Mouse (Mus musculus) bone marrow, adult 2 months (tissue): Measurements from ENCODE around the gene Eri2. TPM values are rescaled to one million over a fixed set of nuclear protein-coding genes. Genes with fewer than 3 reads are reported as not detected.

Source experiments
- H3K27ac ChIP-seq: fragments of 200-500 bp; 2 replicates; pipeline ENCODE4 v1.5.1; 2012; ENCODE audit warnings: low read depth, mild to moderate bottlenecking, control low read depth, inconsistent platforms, low read length; ENCODE audit not compliant: control insufficient read depth, poor library complexity, insufficient read depth
- H3K4me1 ChIP-seq: fragments of 200-500 bp; 2 replicates; pipeline ENCODE4 v1.6.1; 2011; ENCODE audit warnings: low read length; ENCODE audit not compliant: control insufficient read depth, insufficient read depth
- H3K4me3 ChIP-seq: fragments of 200-500 bp; replicated peaks from 2 replicates; pipeline ENCODE3; 2011; ENCODE audit warnings: mild to moderate bottlenecking, low read depth, low read length, control low read depth; ENCODE audit not compliant: control insufficient read depth
- CTCF ChIP-seq: fragments of 200-500 bp; IDR thresholded peaks from 2 replicates; pipeline ENCODE4 v1.5.1; 2011; ENCODE audit warnings: low read length, control low read depth; ENCODE audit not compliant: control insufficient read depth, insufficient read depth
- POLR2A ChIP-seq: fragments of 200-500 bp; IDR thresholded peaks from 2 replicates; pipeline ENCODE4 v1.6.1; 2011; ENCODE audit warnings: low read depth, mild to moderate bottlenecking, control low read depth, low read length, borderline replicate concordance; ENCODE audit not compliant: control insufficient read depth
- WGBS: fragments of 180-500 bp; shearing (Covaris S2); methylation state at CpG from one replicate; pipeline ENCODE4 v1.1.7; 2018; 5-methylcytosine and 5-hydroxymethylcytosine counted together
- polyA plus RNA-seq: library from polyadenylated mRNA; stranded (reverse); fragments of >200 nt; gene quantifications from 2 replicates; pipeline ENCODE4 v1.2.4, GENCODE M21; 2011; ENCODE audit warnings: low replicate concordance; ENCODE audit not compliant: missing spikeins, insufficient read depth, insufficient read length

Eri2 gene
- polyA plus RNA-seq, 1 experiment, result 7.1 TPM

DNA sequence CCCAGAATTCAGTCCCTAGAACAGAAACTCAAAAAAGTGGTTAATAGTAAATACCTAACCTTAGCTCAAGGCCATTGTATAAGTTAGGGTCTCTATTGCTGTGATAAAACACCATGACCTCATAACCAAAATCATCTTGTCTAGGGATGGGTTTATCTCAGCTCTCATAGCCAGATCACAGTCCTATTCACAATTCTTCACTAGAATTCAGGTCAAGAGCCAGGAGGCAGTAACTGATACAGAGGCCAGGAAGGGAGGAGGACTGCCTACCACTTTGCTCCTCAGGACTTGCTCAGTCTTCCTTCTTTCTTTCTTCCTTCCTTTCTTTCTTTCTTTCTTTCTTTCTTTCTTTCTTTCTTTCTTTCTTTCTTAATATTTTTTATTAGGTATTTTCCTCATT lies 1.5 kb upstream of the Eri2 start:
- Histone ChIP-seq H3K4me3 (no peak overlapping the region), H3K4me1 (no peaks in the 10 kb centered on the region; the same call in 1 of the 2 replicates), H3K27ac (no peak overlapping the region)
- TF ChIP-seq CTCF (no peak), POLR2A (no peak)

DNA sequence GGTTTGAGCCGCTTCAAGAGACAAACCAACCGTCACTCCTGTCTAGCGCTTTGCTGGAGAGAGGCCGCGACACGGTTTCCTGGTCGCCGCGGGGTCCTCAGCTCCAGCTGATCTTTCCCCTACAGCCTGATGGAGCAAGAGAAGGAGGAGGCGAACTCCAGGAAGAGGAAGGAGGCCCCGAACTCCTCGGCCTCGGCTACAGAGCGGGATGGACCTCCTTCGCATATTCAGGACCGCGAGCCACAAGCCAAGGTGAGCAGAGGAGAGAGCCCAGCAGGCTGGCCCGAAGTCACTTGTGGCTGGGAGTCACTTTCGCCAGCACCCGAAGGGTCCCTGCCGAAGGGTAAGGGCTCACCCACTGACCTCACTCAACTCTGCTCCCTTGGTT lies 387 bp upstream of the Eri2 start:
- no peak for TF ChIP-seq POLR2A
- TF ChIP-seq CTCF, result no peak
- peak overlapping the region; percentile 73 for H3K27ac ChIP-seq
- WGBS, result under 1% methylated on average over 21 of the region's 21 CpGs
- no peaks in the 10 kb centered on the region; the same call in 1 of the 2 replicates for H3K4me1 ChIP-seq
- H3K4me3 ChIP-seq, result peak overlapping the region; percentile 77

GRCm38 (mm10) chr7:119789024-119789423 lies 4.8 kb downstream of the Eri2 start:
- 83% methylated on average over 3 of the region's 3 CpGs for WGBS
- no peak for TF ChIP-seq POLR2A
- no peak for TF ChIP-seq CTCF
- H3K4me1 ChIP-seq, result no peaks in the 10 kb centered on the region; the same call in 1 of the 2 replicates
- H3K27ac ChIP-seq, result no peak overlapping the region
- no peak overlapping the region for H3K4me3 ChIP-seq

DNA sequence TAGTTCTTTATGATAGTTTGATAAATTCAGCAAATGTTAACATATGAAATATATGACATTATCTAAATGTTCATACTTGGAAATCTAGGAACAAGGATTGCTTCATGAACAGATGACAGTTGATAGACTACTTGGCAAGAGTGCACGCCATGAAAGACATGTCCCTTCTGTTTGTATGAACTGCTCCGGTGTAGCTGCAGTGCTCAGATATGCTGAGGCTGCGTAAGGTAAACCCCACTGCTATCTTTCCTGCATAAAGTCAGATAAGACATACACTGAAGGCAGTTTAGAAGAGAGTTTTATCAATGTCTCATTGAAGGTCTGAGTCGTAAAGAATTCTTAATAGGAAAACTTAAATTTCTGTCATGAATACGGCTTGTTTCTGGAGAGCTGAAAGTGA lies 8.9 kb downstream of the Eri2 start:
- TF ChIP-seq CTCF (no peak), POLR2A (no peak)
- no peaks in the 10 kb centered on the region for H3K4me1 ChIP-seq
- 71% methylated on average over 5 of the region's 5 CpGs for WGBS
- H3K27ac ChIP-seq, result no peak overlapping the region
- H3K4me3 ChIP-seq, result no peak overlapping the region

GRCm38 (mm10) chr7:119783453-119783852 lies 10.4 kb downstream of the Eri2 start:
- H3K27ac ChIP-seq, result no peak overlapping the region
- TF ChIP-seq CTCF, result no peak
- no peak for TF ChIP-seq POLR2A
- H3K4me1 ChIP-seq, result no peaks in the 10 kb centered on the region
- WGBS, result 88% methylated on average over 2 of the region's 2 CpGs
- no peak overlapping the region for H3K4me3 ChIP-seq

DNA sequence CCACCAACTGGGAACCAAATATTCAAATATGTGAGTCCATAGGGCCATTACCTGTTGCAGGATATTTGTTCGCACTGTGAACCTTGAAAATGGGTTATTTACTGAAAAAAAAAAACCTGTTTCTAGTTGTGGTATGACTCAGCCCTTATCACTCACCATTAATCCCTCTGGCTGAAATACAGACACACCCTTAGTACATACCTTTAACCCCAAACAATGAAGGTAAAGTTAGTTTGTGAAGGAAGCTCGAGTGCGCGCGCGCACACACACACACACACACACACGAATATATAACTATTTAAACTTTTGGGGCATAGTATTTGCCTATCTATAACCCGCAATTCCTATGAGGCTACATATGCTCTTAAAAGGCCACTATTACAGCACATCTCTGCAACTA lies 24.0 kb downstream of the Eri2 start:
- TF ChIP-seq POLR2A, result no peak
- no peak for TF ChIP-seq CTCF
- Histone ChIP-seq H3K27ac (no peak overlapping the region), H3K4me1 (no peaks in the 10 kb centered on the region), H3K4me3 (no peak overlapping the region)
- WGBS, result 88% methylated on average over 8 of the region's 8 CpGs

- Histone ChIP-seq H3K27ac (no peak overlapping the region), H3K4me1 (no peaks in the 10 kb centered on the region), H3K4me3 (no peak overlapping the region)
- WGBS, result 79% methylated on average over 6 of the region's 6 CpGs
- TF ChIP-seq POLR2A (no peak), CTCF (no peak)
Measured at GRCm38 (mm10) chr7:119766996-119767395, 26.9 kb downstream of the Eri2 start.

- 53% methylated on average over 3 of the region's 3 CpGs for WGBS
Measured at GRCm38 (mm10) chr7:119764377-119764776, 29.5 kb downstream of the Eri2 start.

GRCm38 (mm10) chr7:119762166-119762697 lies 31.6 kb downstream of the Eri2 start:
- Histone ChIP-seq H3K4me1 (no peaks in the 10 kb centered on the region), H3K27ac (no peak overlapping the region), H3K4me3 (no peak overlapping the region)
- TF ChIP-seq CTCF, result no peak
- no peak for TF ChIP-seq POLR2A
- 60% methylated on average over 4 of the region's 4 CpGs for WGBS

More at GRCm38 (mm10) chr7:119764377-119764776, 29.5 kb downstream of the Eri2 start:
- no peak for TF ChIP-seq CTCF
- TF ChIP-seq POLR2A, result no peak
- Histone ChIP-seq H3K4me3 (no peak overlapping the region), H3K27ac (no peak overlapping the region), H3K4me1 (no peaks in the 10 kb centered on the region)
